Mouse (Mus musculus): ENCODE results near the gene Tll2. TPM values are rescaled to one million over a fixed set of nuclear protein-coding genes. Genes with fewer than 3 reads are reported as not detected.

Tll2 gene
- polyA plus RNA-seq, 1 experiment, result 0.67 TPM

GRCm38 (mm10) chr19:41118346-41118745 is 88.3 kb downstream of the Tll2 start:
- Histone ChIP-seq H3K4me1 (ENCODE audit: control insufficient read depth, insufficient read depth, low read length) (peaks cover 3% of the 10 kb centered on the region; the same call in 1 of the 2 replicates), H3K27ac (ENCODE audit: insufficient read depth, low read length) (no peak overlapping the region), H3K4me3 (ENCODE audit: insufficient read depth, low read length) (no peak overlapping the region)
- no peak for TF ChIP-seq CTCF (IDR thresholded peaks at IDR 0.05; ENCODE audit: extremely low read depth, insufficient read depth, low read length)

- H3K27ac ChIP-seq (ENCODE audit: insufficient read depth, low read length), result no peak overlapping the region
- TF ChIP-seq POLR2A (IDR thresholded peaks at IDR 0.05; ENCODE audit: extremely low read depth, insufficient read depth, low read length) (no peak), CTCF (IDR thresholded peaks at IDR 0.05; ENCODE audit: extremely low read depth, insufficient read depth, low read length) (no peak)
- H3K4me1 ChIP-seq (ENCODE audit: control insufficient read depth, insufficient read depth, low read length), result peaks cover 3% of the 10 kb centered on the region; the same call in 1 of the 2 replicates
- no peak overlapping the region for H3K4me3 ChIP-seq (ENCODE audit: insufficient read depth, low read length)
Observed at GRCm38 (mm10) chr19:41117334-41117733, 89.3 kb downstream of the Tll2 start.

- Histone ChIP-seq H3K27ac (ENCODE audit: insufficient read depth, low read length) (no peak overlapping the region), H3K4me1 (ENCODE audit: control insufficient read depth, insufficient read depth, low read length) (peaks cover 3% of the 10 kb centered on the region; the same call in 1 of the 2 replicates), H3K4me3 (ENCODE audit: insufficient read depth, low read length) (no peak overlapping the region)
- TF ChIP-seq POLR2A (IDR thresholded peaks at IDR 0.05; ENCODE audit: extremely low read depth, insufficient read depth, low read length) (no peak), CTCF (IDR thresholded peaks at IDR 0.05; ENCODE audit: extremely low read depth, insufficient read depth, low read length) (no peak)
Observed at GRCm38 (mm10) chr19:41114611-41115010, 92.0 kb downstream of the Tll2 start.

- TF ChIP-seq CTCF (IDR thresholded peaks at IDR 0.05; ENCODE audit: extremely low read depth, insufficient read depth, low read length), result no peak
- TF ChIP-seq POLR2A (IDR thresholded peaks at IDR 0.05; ENCODE audit: extremely low read depth, insufficient read depth, low read length), result no peak
- Histone ChIP-seq H3K4me1 (ENCODE audit: control insufficient read depth, insufficient read depth, low read length) (no peaks in the 10 kb centered on the region; the same call in 1 of the 2 replicates), H3K27ac (ENCODE audit: insufficient read depth, low read length) (no peak overlapping the region), H3K4me3 (ENCODE audit: insufficient read depth, low read length) (no peak overlapping the region)
Observed at GRCm38 (mm10) chr19:41113911-41114531, 92.6 kb downstream of the Tll2 start.

- no peaks in the 10 kb centered on the region; the same call in 1 of the 2 replicates for H3K4me1 ChIP-seq (ENCODE audit: control insufficient read depth, insufficient read depth, low read length)
- H3K27ac ChIP-seq (ENCODE audit: insufficient read depth, low read length), result no peak overlapping the region
- no peak overlapping the region for H3K4me3 ChIP-seq (ENCODE audit: insufficient read depth, low read length)
- TF ChIP-seq CTCF (IDR thresholded peaks at IDR 0.05; ENCODE audit: extremely low read depth, insufficient read depth, low read length), result no peak
- no peak for TF ChIP-seq POLR2A (IDR thresholded peaks at IDR 0.05; ENCODE audit: extremely low read depth, insufficient read depth, low read length)
Observed at GRCm38 (mm10) chr19:41112609-41113008, 94.0 kb downstream of the Tll2 start.

- no peak overlapping the region for H3K27ac ChIP-seq (ENCODE audit: insufficient read depth, low read length)
- no peaks in the 10 kb centered on the region; the same call in 1 of the 2 replicates for H3K4me1 ChIP-seq (ENCODE audit: control insufficient read depth, insufficient read depth, low read length)
- H3K4me3 ChIP-seq (ENCODE audit: insufficient read depth, low read length), result no peak overlapping the region
- TF ChIP-seq CTCF (IDR thresholded peaks at IDR 0.05; ENCODE audit: extremely low read depth, insufficient read depth, low read length), result no peak
- no peak for TF ChIP-seq POLR2A (IDR thresholded peaks at IDR 0.05; ENCODE audit: extremely low read depth, insufficient read depth, low read length)
Observed at GRCm38 (mm10) chr19:41109991-41110390, 96.6 kb downstream of the Tll2 start.

GRCm38 (mm10) chr19:41109496-41109895 is 97.1 kb downstream of the Tll2 start:
- Histone ChIP-seq H3K27ac (ENCODE audit: insufficient read depth, low read length) (no peak overlapping the region), H3K4me1 (ENCODE audit: control insufficient read depth, insufficient read depth, low read length) (no peaks in the 10 kb centered on the region), H3K4me3 (ENCODE audit: insufficient read depth, low read length) (no peak overlapping the region)
- TF ChIP-seq CTCF (IDR thresholded peaks at IDR 0.05; ENCODE audit: extremely low read depth, insufficient read depth, low read length) (no peak), POLR2A (IDR thresholded peaks at IDR 0.05; ENCODE audit: extremely low read depth, insufficient read depth, low read length) (no peak)

- no peak overlapping the region for H3K4me3 ChIP-seq (ENCODE audit: insufficient read depth, low read length)
- H3K27ac ChIP-seq (ENCODE audit: insufficient read depth, low read length), result no peak overlapping the region
- no peaks in the 10 kb centered on the region for H3K4me1 ChIP-seq (ENCODE audit: control insufficient read depth, insufficient read depth, low read length)
- no peak for TF ChIP-seq CTCF (IDR thresholded peaks at IDR 0.05; ENCODE audit: extremely low read depth, insufficient read depth, low read length)
- no peak for TF ChIP-seq POLR2A (IDR thresholded peaks at IDR 0.05; ENCODE audit: extremely low read depth, insufficient read depth, low read length)
Observed at GRCm38 (mm10) chr19:41108666-41109065, 98.0 kb downstream of the Tll2 start.

GRCm38 (mm10) chr19:41107530-41107929 is 99.1 kb downstream of the Tll2 start:
- TF ChIP-seq POLR2A (IDR thresholded peaks at IDR 0.05; ENCODE audit: extremely low read depth, insufficient read depth, low read length) (no peak), CTCF (IDR thresholded peaks at IDR 0.05; ENCODE audit: extremely low read depth, insufficient read depth, low read length) (no peak)
- Histone ChIP-seq H3K4me1 (ENCODE audit: control insufficient read depth, insufficient read depth, low read length) (no peaks in the 10 kb centered on the region), H3K27ac (ENCODE audit: insufficient read depth, low read length) (no peak overlapping the region), H3K4me3 (ENCODE audit: insufficient read depth, low read length) (no peak overlapping the region)

GRCm38 (mm10) chr19:41104922-41105321 is 101.7 kb downstream of the Tll2 start:
- Histone ChIP-seq H3K27ac (ENCODE audit: insufficient read depth, low read length) (no peak overlapping the region), H3K4me1 (ENCODE audit: control insufficient read depth, insufficient read depth, low read length) (no peaks in the 10 kb centered on the region; the same call in 1 of the 2 replicates), H3K4me3 (ENCODE audit: insufficient read depth, low read length) (no peak overlapping the region)
- TF ChIP-seq POLR2A (IDR thresholded peaks at IDR 0.05; ENCODE audit: extremely low read depth, insufficient read depth, low read length) (no peak), CTCF (IDR thresholded peaks at IDR 0.05; ENCODE audit: extremely low read depth, insufficient read depth, low read length) (peak; percentile 83)
